Mouse (Mus musculus): Measurements from ENCODE around the gene Cntf.

Gene Cntf

GRCm38 (mm10) chr19:12765308-12765707 is at the start of gene Cntf:
Gene Cntf, minus strand, starts transcription at chr19:12765632.
- DNase-seq (ENCODE audit: low spot score): no peak

GRCm38 (mm10) chr19:12813883-12814282 is 48.5 kb upstream of the Cntf start:
- no peak for DNase-seq (ENCODE audit: low spot score)

GRCm38 (mm10) chr19:12812644-12813364 is 47.4 kb upstream of the Cntf start:
- no peak for DNase-seq (ENCODE audit: low spot score)

GRCm38 (mm10) chr19:12806214-12806613 is 40.8 kb upstream of the Cntf start:
- DNase-seq (ENCODE audit: low spot score): no peak

- no peak for DNase-seq (ENCODE audit: low spot score)
Measured at GRCm38 (mm10) chr19:12805730-12806129, 40.3 kb upstream of the Cntf start.

GRCm38 (mm10) chr19:12804237-12804636 is 38.8 kb upstream of the Cntf start:
- DNase-seq (ENCODE audit: low spot score): no peak

GRCm38 (mm10) chr19:12802830-12803229 is 37.4 kb upstream of the Cntf start:
- no peak for DNase-seq (ENCODE audit: low spot score)

GRCm38 (mm10) chr19:12801046-12801445 is 35.6 kb upstream of the Cntf start:
- no peak for DNase-seq (ENCODE audit: low spot score)

- DNase-seq (ENCODE audit: low spot score): no peak
Measured at GRCm38 (mm10) chr19:12800621-12801020, 35.2 kb upstream of the Cntf start.

- no peak for DNase-seq (ENCODE audit: low spot score)
Measured at GRCm38 (mm10) chr19:12799081-12799480, 33.6 kb upstream of the Cntf start.

- peak; percentile 19 for DNase-seq (ENCODE audit: low spot score)
Measured at GRCm38 (mm10) chr19:12798404-12798803, 33.0 kb upstream of the Cntf start.

- no peak for DNase-seq (ENCODE audit: low spot score)
Measured at GRCm38 (mm10) chr19:12797071-12797470, 31.6 kb upstream of the Cntf start.

- peak; percentile 67 for DNase-seq (ENCODE audit: low spot score)
Measured at GRCm38 (mm10) chr19:12796328-12796931, 31.0 kb upstream of the Cntf start.

GRCm38 (mm10) chr19:12795511-12796327 is 30.3 kb upstream of the Cntf start, which contains the start of the genes Zfp91 and Lpxn:
Gene Zfp91, minus strand, starts transcription at chr19:12796126.
Gene Lpxn, plus strand, starts transcription at chr19:12796193.
- DNase-seq (ENCODE audit: low spot score): peak; percentile 91

GRCm38 (mm10) chr19:12795110-12795509 is 29.7 kb upstream of the Cntf start:
- DNase-seq (ENCODE audit: low spot score): no peak

GRCm38 (mm10) chr19:12794056-12795044 is 28.9 kb upstream of the Cntf start:
- peak; percentile 89 for DNase-seq (ENCODE audit: low spot score)

GRCm38 (mm10) chr19:12792374-12792773 is 26.9 kb upstream of the Cntf start:
- DNase-seq (ENCODE audit: low spot score): no peak

GRCm38 (mm10) chr19:12787721-12788120 is 22.3 kb upstream of the Cntf start:
- no peak for DNase-seq (ENCODE audit: low spot score)

- no peak for DNase-seq (ENCODE audit: low spot score)
Measured at GRCm38 (mm10) chr19:12786803-12787395, 21.5 kb upstream of the Cntf start.

GRCm38 (mm10) chr19:12780437-12780836 is 15.0 kb upstream of the Cntf start:
- DNase-seq (ENCODE audit: low spot score): no peak

- no peak for DNase-seq (ENCODE audit: low spot score)
Measured at GRCm38 (mm10) chr19:12770888-12771287, 5.5 kb upstream of the Cntf start.
